Mouse (Mus musculus): ENCODE results near the gene Dgcr2. TPM values are rescaled to one million over a fixed set of nuclear protein-coding genes. Genes with fewer than 3 reads are reported as not detected.
A peak's percentile ranks its signal among the peaks of the same experiment; 100 is the strongest.

The Dgcr2 gene
- 104 and 108 TPM in 2 replicates for polyA plus RNA-seq (2014; fragmentation: Nextera tagmentation; extraction: Ambion mirVana)

GRCm38 (mm10) chr16:17898462-17898861 is at the start of gene Dgcr2, which contains the start of gene Tssk2:
Gene Dgcr2, minus strand, starts transcription at chr16:17898562.
Gene Tssk2, plus strand, starts transcription at chr16:17898637.
- H3K36me3 ChIP-seq (ENCODE audit: control insufficient read depth, insufficient read depth, low read length) = peaks cover 51% of the 10 kb centered on the region
- ATAC-seq (ENCODE audit: low FRiP score, low TSS enrichment) = no peak
- 91% methylated on average over 14 of the region's 14 CpGs for WGBS

GRCm38 (mm10) chr16:17945081-17945831 is 46.9 kb upstream of the Dgcr2 start:
- ATAC-seq (ENCODE audit: low FRiP score, low TSS enrichment) = no peak

More at GRCm38 (mm10) chr16:17898462-17898861, at the start of gene Dgcr2, which contains the start of gene Tssk2:
- Histone ChIP-seq H3K9me3 (ENCODE audit: control insufficient read depth, low read length) (no peaks in the 10 kb centered on the region), H3K9ac (replicated peaks; ENCODE audit: low read length) (no peak within 1 kb of the TSS), H3K4me3 (replicated peaks; ENCODE audit: low read depth, low read length) (no peak within 1 kb of the TSS), H3K4me1 (ENCODE audit: control insufficient read depth, insufficient read depth, low read length) (no peaks in the 10 kb centered on the region), H3K27ac (replicated peaks; ENCODE audit: low read depth, low read length) (no peak within 1 kb of the TSS), H3K27me3 (ENCODE audit: control insufficient read depth, insufficient read depth, low read length) (no peaks in the 10 kb centered on the region), H3K4me2 (ENCODE audit: low read length) (no peak within 1 kb of the TSS)
- DNase-seq = no peak

GRCm38 (mm10) chr16:17943466-17943865 is 45.1 kb upstream of the Dgcr2 start:
- Histone ChIP-seq H3K27me3 (ENCODE audit: control insufficient read depth, insufficient read depth, low read length) (no peaks in the 10 kb centered on the region), H3K9ac (replicated peaks; ENCODE audit: low read length) (no peak overlapping the region), H3K36me3 (ENCODE audit: control insufficient read depth, insufficient read depth, low read length) (no peaks in the 10 kb centered on the region), H3K4me1 (ENCODE audit: control insufficient read depth, insufficient read depth, low read length) (no peaks in the 10 kb centered on the region), H3K27ac (replicated peaks; ENCODE audit: low read depth, low read length) (no peak overlapping the region), H3K9me3 (ENCODE audit: control insufficient read depth, low read length) (no peaks in the 10 kb centered on the region), H3K4me3 (replicated peaks; ENCODE audit: low read depth, low read length) (no peak overlapping the region), H3K4me2 (ENCODE audit: low read length) (no peak overlapping the region)
- 68% methylated on average over 8 of the region's 8 CpGs for WGBS
- no peak for DNase-seq
- ATAC-seq (ENCODE audit: low FRiP score, low TSS enrichment) = no peak

More at GRCm38 (mm10) chr16:17945081-17945831, 46.9 kb upstream of the Dgcr2 start:
- Histone ChIP-seq H3K27me3 (ENCODE audit: control insufficient read depth, insufficient read depth, low read length) (no peaks in the 10 kb centered on the region), H3K4me2 (ENCODE audit: low read length) (no peak overlapping the region), H3K4me1 (ENCODE audit: control insufficient read depth, insufficient read depth, low read length) (peaks cover 13% of the 10 kb centered on the region; the same call in 1 of the 2 replicates), H3K9ac (replicated peaks; ENCODE audit: low read length) (no peak overlapping the region), H3K36me3 (ENCODE audit: control insufficient read depth, insufficient read depth, low read length) (no peaks in the 10 kb centered on the region), H3K4me3 (replicated peaks; ENCODE audit: low read depth, low read length) (no peak overlapping the region), H3K9me3 (ENCODE audit: control insufficient read depth, low read length) (no peaks in the 10 kb centered on the region), H3K27ac (replicated peaks; ENCODE audit: low read depth, low read length) (no peak overlapping the region)
- 61% methylated on average over 7 of the region's 7 CpGs for whole genome bisulfite sequencing
- no peak for DNase-seq

- no peak overlapping the region for H3K4me2 ChIP-seq (ENCODE audit: low read length)
- no peaks in the 10 kb centered on the region for H3K36me3 ChIP-seq (ENCODE audit: control insufficient read depth, insufficient read depth, low read length)
- H3K27ac ChIP-seq (replicated peaks; ENCODE audit: low read depth, low read length) = no peak overlapping the region
- H3K27me3 ChIP-seq (ENCODE audit: control insufficient read depth, insufficient read depth, low read length) = no peaks in the 10 kb centered on the region
- no peaks in the 10 kb centered on the region for H3K9me3 ChIP-seq (ENCODE audit: control insufficient read depth, low read length)
- ATAC-seq (ENCODE audit: low FRiP score, low TSS enrichment) = no peak
- WGBS = 57% methylated on average over 9 of the region's 9 CpGs
- H3K4me3 ChIP-seq (replicated peaks; ENCODE audit: low read depth, low read length) = no peak overlapping the region
- no peaks in the 10 kb centered on the region for H3K4me1 ChIP-seq (ENCODE audit: control insufficient read depth, insufficient read depth, low read length)
- no peak overlapping the region for H3K9ac ChIP-seq (replicated peaks; ENCODE audit: low read length)
- DNase-seq = no peak
These were observed 40.9 kb upstream of the Dgcr2 start for GRCm38 (mm10) chr16:17939255-17939751.

- peak; percentile 60; the same call in 1 of the 2 replicates for ATAC-seq (ENCODE audit: low FRiP score, low TSS enrichment)
- Histone ChIP-seq H3K9me3 (ENCODE audit: control insufficient read depth, low read length) (no peaks in the 10 kb centered on the region), H3K4me2 (ENCODE audit: low read length) (no peak overlapping the region), H3K36me3 (ENCODE audit: control insufficient read depth, insufficient read depth, low read length) (no peaks in the 10 kb centered on the region), H3K9ac (replicated peaks; ENCODE audit: low read length) (no peak overlapping the region), H3K4me3 (replicated peaks; ENCODE audit: low read depth, low read length) (no peak overlapping the region), H3K4me1 (ENCODE audit: control insufficient read depth, insufficient read depth, low read length) (no peaks in the 10 kb centered on the region), H3K27me3 (ENCODE audit: control insufficient read depth, insufficient read depth, low read length) (no peaks in the 10 kb centered on the region), H3K27ac (replicated peaks; ENCODE audit: low read depth, low read length) (no peak overlapping the region)
- WGBS = 8% methylated on average over 7 of the region's 7 CpGs
- peak; percentile 74 for DNase-seq
These were observed 40.5 kb upstream of the Dgcr2 start for GRCm38 (mm10) chr16:17938821-17939220.

GRCm38 (mm10) chr16:17938187-17938586 is 39.8 kb upstream of the Dgcr2 start:
- H3K4me2 ChIP-seq (ENCODE audit: low read length) = no peak overlapping the region
- no peak overlapping the region for H3K27ac ChIP-seq (replicated peaks; ENCODE audit: low read depth, low read length)
- no peaks in the 10 kb centered on the region for H3K27me3 ChIP-seq (ENCODE audit: control insufficient read depth, insufficient read depth, low read length)
- no peaks in the 10 kb centered on the region for H3K4me1 ChIP-seq (ENCODE audit: control insufficient read depth, insufficient read depth, low read length)
- H3K9me3 ChIP-seq (ENCODE audit: control insufficient read depth, low read length) = no peaks in the 10 kb centered on the region
- 83% methylated on average over 7 of the region's 7 CpGs for WGBS
- DNase-seq = no peak
- H3K4me3 ChIP-seq (replicated peaks; ENCODE audit: low read depth, low read length) = no peak overlapping the region
- no peak for ATAC-seq (ENCODE audit: low FRiP score, low TSS enrichment)
- H3K9ac ChIP-seq (replicated peaks; ENCODE audit: low read length) = no peak overlapping the region
- no peaks in the 10 kb centered on the region for H3K36me3 ChIP-seq (ENCODE audit: control insufficient read depth, insufficient read depth, low read length)

- H3K27me3 ChIP-seq (ENCODE audit: control insufficient read depth, insufficient read depth, low read length) = no peaks in the 10 kb centered on the region
- ATAC-seq (ENCODE audit: low FRiP score, low TSS enrichment) = no peak
- H3K4me3 ChIP-seq (replicated peaks; ENCODE audit: low read depth, low read length) = no peak overlapping the region
- no peak overlapping the region for H3K27ac ChIP-seq (replicated peaks; ENCODE audit: low read depth, low read length)
- no peaks in the 10 kb centered on the region for H3K36me3 ChIP-seq (ENCODE audit: control insufficient read depth, insufficient read depth, low read length)
- H3K4me1 ChIP-seq (ENCODE audit: control insufficient read depth, insufficient read depth, low read length) = no peaks in the 10 kb centered on the region
- no peaks in the 10 kb centered on the region for H3K9me3 ChIP-seq (ENCODE audit: control insufficient read depth, low read length)
- 83% methylated on average over 10 of the region's 10 CpGs for WGBS
- H3K9ac ChIP-seq (replicated peaks; ENCODE audit: low read length) = no peak overlapping the region
- no peak for DNase-seq
- H3K4me2 ChIP-seq (ENCODE audit: low read length) = no peak overlapping the region
These were observed 38.4 kb upstream of the Dgcr2 start for GRCm38 (mm10) chr16:17936776-17937175.

GRCm38 (mm10) chr16:17934445-17934910 is 36.1 kb upstream of the Dgcr2 start:
- Histone ChIP-seq H3K4me2 (ENCODE audit: low read length) (no peak overlapping the region), H3K27me3 (ENCODE audit: control insufficient read depth, insufficient read depth, low read length) (no peaks in the 10 kb centered on the region), H3K9ac (replicated peaks; ENCODE audit: low read length) (no peak overlapping the region), H3K4me3 (replicated peaks; ENCODE audit: low read depth, low read length) (no peak overlapping the region), H3K4me1 (ENCODE audit: control insufficient read depth, insufficient read depth, low read length) (no peaks in the 10 kb centered on the region), H3K27ac (replicated peaks; ENCODE audit: low read depth, low read length) (no peak overlapping the region), H3K9me3 (ENCODE audit: control insufficient read depth, low read length) (no peaks in the 10 kb centered on the region), H3K36me3 (ENCODE audit: control insufficient read depth, insufficient read depth, low read length) (no peaks in the 10 kb centered on the region)
- no peak for ATAC-seq (ENCODE audit: low FRiP score, low TSS enrichment)
- DNase-seq = no peak
- 74% methylated on average over 3 of the region's 3 CpGs for WGBS
